Mouse (Mus musculus): Measurements from ENCODE around the gene Ubqln4. TPM values are rescaled to one million over a fixed set of nuclear protein-coding genes. Genes with fewer than 3 reads are reported as not detected.

The Ubqln4 gene
- polyA plus RNA-seq, 1 experiment from 2014 or later: 44.6 TPM

DNA sequence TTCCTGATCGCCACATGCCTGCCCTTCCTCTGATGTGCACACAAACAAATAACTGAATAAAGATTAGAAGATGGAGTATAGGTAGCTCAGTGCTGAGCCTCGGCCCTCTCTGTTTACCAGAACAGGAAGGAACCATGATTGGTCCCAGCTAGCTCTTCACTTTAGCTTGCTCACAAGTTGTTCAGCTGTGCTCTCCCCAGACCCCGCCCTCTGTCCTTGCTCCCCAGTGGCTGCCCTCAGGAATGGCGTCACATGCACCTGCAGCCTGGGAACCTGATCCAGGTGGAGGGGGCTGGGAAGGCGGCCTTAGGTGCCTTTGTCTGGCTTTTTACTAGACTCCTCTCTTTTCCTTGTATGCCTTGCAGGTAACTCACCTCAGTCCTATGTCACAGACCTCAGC lies 61.6 kb downstream of the Ubqln4 start:
- 51% methylated on average over 5 of the region's 5 CpGs for WGBS
- ATAC-seq (ENCODE audit: insufficient number of reproducible peaks, insufficient read depth, low FRiP score, low TSS enrichment, low read depth): peak; percentile 52; the same call in 1 of the 2 replicates
- Histone ChIP-seq H3K36me3 (no peaks in the 10 kb centered on the region), H3K4me1 (peaks cover 28% of the 10 kb centered on the region), H3K9me3 (no peaks in the 10 kb centered on the region), H3K9ac (peak overlapping the region; percentile 27; the same call in 1 of the 2 replicates), H3K27ac (peak overlapping the region; percentile 68), H3K4me3 (no peak overlapping the region), H3K27me3 (no peaks in the 10 kb centered on the region), H3K4me2 (peak overlapping the region; percentile 39; the same call in 1 of the 2 replicates)

DNA sequence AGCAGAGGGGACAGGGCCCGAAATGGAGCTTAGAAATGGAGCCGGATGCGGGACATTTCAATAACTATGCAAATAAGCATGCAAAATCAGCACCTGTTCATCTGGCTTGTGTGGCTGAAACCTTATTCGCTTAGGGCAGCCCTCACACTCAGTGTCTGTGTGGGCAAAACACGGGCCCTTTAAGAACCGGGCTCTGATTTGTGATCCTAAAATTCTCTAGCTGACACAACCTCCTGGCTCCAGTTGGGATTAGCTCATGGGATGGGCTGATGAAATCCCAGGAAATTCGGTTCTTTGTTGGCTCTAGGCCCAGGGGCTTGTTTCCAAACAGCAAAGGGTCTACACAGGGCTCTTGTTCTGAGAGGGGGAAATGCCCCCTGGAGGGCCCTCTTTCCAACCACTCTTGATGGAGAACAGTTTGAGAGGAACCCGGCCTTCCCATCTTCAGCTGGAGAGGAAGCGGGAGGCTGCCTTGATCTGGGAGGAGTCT lies 62.4 kb downstream of the Ubqln4 start:
- ATAC-seq (ENCODE audit: insufficient number of reproducible peaks, insufficient read depth, low FRiP score, low TSS enrichment, low read depth): no peak
- Histone ChIP-seq H3K4me2 (peak overlapping the region; percentile 39), H3K27me3 (no peaks in the 10 kb centered on the region), H3K27ac (peak overlapping the region; percentile 68), H3K4me3 (peak overlapping the region; percentile 10), H3K9me3 (no peaks in the 10 kb centered on the region), H3K9ac (peak overlapping the region; percentile 52; the same call in 1 of the 2 replicates), H3K4me1 (peaks cover 35% of the 10 kb centered on the region), H3K36me3 (no peaks in the 10 kb centered on the region)
- WGBS: 34% methylated on average over 9 of the region's 9 CpGs

DNA sequence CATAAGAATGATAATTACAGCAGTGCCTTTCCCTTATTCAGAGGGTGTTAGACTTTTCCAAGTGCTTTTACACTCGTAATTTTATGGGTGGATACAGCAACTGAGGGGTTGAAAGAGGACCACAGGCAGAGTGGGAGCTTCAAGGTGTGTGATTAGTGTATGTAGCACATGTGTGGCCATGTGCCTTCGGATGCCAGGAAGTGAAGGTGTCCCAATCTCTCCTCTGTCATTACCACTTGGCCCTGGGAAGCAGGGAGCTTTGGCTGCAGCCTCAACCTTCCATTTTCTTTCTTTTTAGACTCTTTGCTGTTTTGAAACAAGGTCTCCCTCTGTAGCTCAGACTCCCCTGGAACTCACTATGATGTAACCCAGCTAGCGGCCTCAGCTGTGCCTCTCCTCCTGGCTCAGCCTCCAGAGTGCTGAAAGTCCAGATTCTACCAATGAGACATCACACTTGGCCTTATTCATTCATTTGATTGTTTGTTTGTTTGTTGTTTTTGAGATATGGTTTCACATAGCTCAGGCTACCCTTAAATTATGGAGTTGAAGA lies 63.5 kb downstream of the Ubqln4 start:
- Histone ChIP-seq H3K9ac (peak overlapping the region; percentile 52; the same call in 1 of the 2 replicates), H3K27ac (no peak overlapping the region), H3K27me3 (no peaks in the 10 kb centered on the region), H3K4me2 (peak overlapping the region; percentile 39), H3K4me1 (peaks cover 35% of the 10 kb centered on the region), H3K36me3 (no peaks in the 10 kb centered on the region), H3K4me3 (0 out of 2 replicates have a peak overlapping the region, but pooled peaks have one; percentile 10), H3K9me3 (no peaks in the 10 kb centered on the region)
- no peak for ATAC-seq (ENCODE audit: insufficient number of reproducible peaks, insufficient read depth, low FRiP score, low TSS enrichment, low read depth)
- WGBS: 69% methylated on average over 3 of the region's 3 CpGs

DNA sequence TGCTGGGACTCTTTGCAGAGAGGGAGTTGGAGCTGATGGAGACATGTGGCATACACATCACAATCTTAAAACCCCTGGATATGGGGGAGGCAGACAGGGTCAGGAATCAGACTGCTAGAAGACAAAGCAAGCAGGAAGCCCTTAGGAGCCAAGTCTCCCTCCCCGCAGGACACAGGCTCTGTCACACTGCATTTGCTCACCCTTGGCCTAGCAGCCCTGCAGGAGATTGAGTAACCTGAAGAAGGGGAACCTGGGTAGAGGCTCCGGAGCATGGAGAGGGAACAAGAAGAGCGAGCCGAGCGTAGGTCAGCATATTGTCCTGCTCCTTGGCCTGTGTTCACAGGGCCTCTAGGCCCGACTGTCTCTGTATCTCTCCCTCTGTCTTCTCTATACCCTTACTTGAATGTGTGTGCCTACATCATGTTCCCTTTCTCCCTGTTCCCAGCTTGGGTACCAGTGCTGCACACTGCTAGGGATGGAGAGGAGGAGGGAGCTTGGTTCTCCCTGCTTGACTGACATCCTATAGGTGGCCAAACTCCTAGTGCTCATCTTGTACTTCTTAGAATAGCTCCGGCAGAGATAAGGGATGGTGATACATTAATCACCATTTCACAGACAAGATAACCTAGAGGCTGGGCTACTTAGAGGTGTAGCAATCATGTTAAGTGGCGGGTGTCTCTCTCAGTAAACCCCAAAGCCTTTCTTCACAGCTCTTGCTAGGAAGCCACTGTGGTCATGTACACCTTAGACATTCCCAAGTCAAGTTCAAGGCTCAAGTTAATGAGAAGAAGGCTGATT lies 64.7 kb downstream of the Ubqln4 start:
- no peak for ATAC-seq (ENCODE audit: insufficient number of reproducible peaks, insufficient read depth, low FRiP score, low TSS enrichment, low read depth)
- H3K4me1 ChIP-seq: peaks cover 38% of the 10 kb centered on the region
- no peaks in the 10 kb centered on the region for H3K9me3 ChIP-seq
- WGBS: 77% methylated on average over 8 of the region's 8 CpGs
- no peak overlapping the region for H3K9ac ChIP-seq
- no peak overlapping the region for H3K4me3 ChIP-seq
- H3K4me2 ChIP-seq: no peak overlapping the region
- no peaks in the 10 kb centered on the region for H3K36me3 ChIP-seq
- no peaks in the 10 kb centered on the region for H3K27me3 ChIP-seq
- no peak overlapping the region for H3K27ac ChIP-seq

MicroRNAs encoded within 50 kb of the gene (microRNA counts, 519-probe panel; counts per million panel counts)
- 236 counts per million, percentile 44 among the panel's probes with 10 or more counts for microRNA mmu-miR-1905

Small RNAs within 50 kb of the gene (microRNA-seq; reads per million reads assigned to microRNA genes)
- gene Mir1905: not detected

Other genes with a start within 250 kb of the Ubqln4 start
- 164 and 188 TPM in 2 replicates for gene Glmp, start 228.7 kb upstream of the Ubqln4 start, polyA plus RNA-seq (2015; fragmentation: Nextera tagmentation; extraction: Ambion mirVana)
- gene Tmem79, start 217.6 kb upstream of the Ubqln4 start, polyA plus RNA-seq (2015; fragmentation: Nextera tagmentation; extraction: Ambion mirVana): 9.1 and 10.4 TPM in 2 replicates
- 55.0 and 58.3 TPM in 2 replicates for gene Smg5, start 217.5 kb upstream of the Ubqln4 start, polyA plus RNA-seq (2015; fragmentation: Nextera tagmentation; extraction: Ambion mirVana)
- gene Paqr6, start 189.2 kb upstream of the Ubqln4 start, polyA plus RNA-seq (2015; fragmentation: Nextera tagmentation; extraction: Ambion mirVana): 4.2 and 4.9 TPM in 2 replicates
- 0.28 TPM in 1 of 2 replicates, not detected in the other for gene Bglap3, start 181.0 kb upstream of the Ubqln4 start, polyA plus RNA-seq (2015; fragmentation: Nextera tagmentation; extraction: Ambion mirVana)
- gene Bglap2, start 175.1 kb upstream of the Ubqln4 start, polyA plus RNA-seq (2015; fragmentation: Nextera tagmentation; extraction: Ambion mirVana): 0.58 TPM in 1 of 2 replicates, not detected in the other
- gene Bglap, start 169.3 kb upstream of the Ubqln4 start, polyA plus RNA-seq (2015; fragmentation: Nextera tagmentation; extraction: Ambion mirVana): 0.91 TPM in 1 of 2 replicates, not detected in the other
- 121 and 153 TPM in 2 replicates for gene Pmf1, start 143.4 kb upstream of the Ubqln4 start, polyA plus RNA-seq (2015; fragmentation: Nextera tagmentation; extraction: Ambion mirVana)
- 16.5 and 16.7 TPM in 2 replicates for gene Slc25a44, start 128.6 kb upstream of the Ubqln4 start, polyA plus RNA-seq (2015; fragmentation: Nextera tagmentation; extraction: Ambion mirVana)
- 10.3 and 13.3 TPM in 2 replicates for gene Sema4a, start 92.6 kb upstream of the Ubqln4 start, polyA plus RNA-seq (2015; fragmentation: Nextera tagmentation; extraction: Ambion mirVana)
- gene Lmna, start 43.8 kb upstream of the Ubqln4 start, polyA plus RNA-seq (2015; fragmentation: Nextera tagmentation; extraction: Ambion mirVana): 311 and 321 TPM in 2 replicates
- 32.2 and 33.4 TPM in 2 replicates for gene Mex3a, start 21.4 kb upstream of the Ubqln4 start, polyA plus RNA-seq (2015; fragmentation: Nextera tagmentation; extraction: Ambion mirVana)
- gene Rab25, start 5.5 kb upstream of the Ubqln4 start, polyA plus RNA-seq (2015; fragmentation: Nextera tagmentation; extraction: Ambion mirVana): 18.6 and 19.5 TPM in 2 replicates
- 164 and 169 TPM in 2 replicates for gene Lamtor2, start 684 bp upstream of the Ubqln4 start, polyA plus RNA-seq (2015; fragmentation: Nextera tagmentation; extraction: Ambion mirVana)
- gene Ssr2, start 22.1 kb downstream of the Ubqln4 start, polyA plus RNA-seq (2015; fragmentation: Nextera tagmentation; extraction: Ambion mirVana): 259 and 274 TPM in 2 replicates
- 91.6 and 99.4 TPM in 2 replicates for gene Arhgef2, start 52.2 kb downstream of the Ubqln4 start, polyA plus RNA-seq (2015; fragmentation: Nextera tagmentation; extraction: Ambion mirVana)
- gene Rxfp4, start 99.4 kb downstream of the Ubqln4 start, polyA plus RNA-seq (2015; fragmentation: Nextera tagmentation; extraction: Ambion mirVana): not detected in 2 replicates
- 92.5 and 106 TPM in 2 replicates for gene Khdc4, start 132.0 kb downstream of the Ubqln4 start, polyA plus RNA-seq (2015; fragmentation: Nextera tagmentation; extraction: Ambion mirVana)
- gene Rit1, start 163.1 kb downstream of the Ubqln4 start, polyA plus RNA-seq (2015; fragmentation: Nextera tagmentation; extraction: Ambion mirVana): 51.4 and 54.4 TPM in 2 replicates
- 16.9 and 19.7 TPM in 2 replicates for gene Syt11, start 221.4 kb downstream of the Ubqln4 start, polyA plus RNA-seq (2015; fragmentation: Nextera tagmentation; extraction: Ambion mirVana)